In the genomic region with DNA sequence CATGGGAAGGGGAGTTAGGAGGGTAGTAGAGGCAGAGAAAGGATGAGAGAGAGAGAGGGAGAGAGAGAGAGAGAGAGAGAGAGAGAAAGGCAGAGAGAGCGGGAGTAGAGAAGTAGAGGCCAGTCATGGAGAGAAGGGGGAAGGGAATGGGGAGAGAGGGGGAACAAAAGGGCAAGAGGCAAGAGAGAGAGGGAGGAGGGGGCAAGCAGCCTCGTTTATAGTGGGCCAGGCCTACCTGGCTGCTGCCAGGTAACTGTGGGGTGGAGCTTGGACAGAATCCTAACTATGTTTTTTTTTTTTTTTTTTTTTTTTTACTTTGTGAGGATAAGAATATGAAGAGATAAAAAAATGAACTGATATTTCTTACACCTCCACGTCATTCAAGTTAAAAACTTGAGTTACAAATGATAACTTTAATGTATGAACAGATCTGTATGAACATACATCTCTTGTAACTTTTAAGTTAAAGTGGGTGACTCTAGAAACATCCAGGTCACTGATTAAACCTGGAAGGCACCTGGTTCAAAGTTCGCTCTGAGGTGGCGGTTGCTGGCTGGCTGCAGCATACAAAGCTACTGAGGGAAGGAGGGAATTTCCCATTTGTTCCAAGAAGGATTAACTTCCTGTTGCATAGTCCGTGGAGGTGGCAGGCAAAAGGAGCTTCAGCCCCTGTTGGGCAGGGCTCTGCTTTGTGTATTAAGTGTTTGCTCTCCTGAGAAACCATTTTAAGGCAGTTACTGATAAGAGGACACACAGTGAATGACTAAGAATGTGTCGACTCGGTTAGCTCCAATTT, we compare ENCODE assay signal across 17 mouse cellular contexts. TPM values are rescaled to one million over a fixed set of nuclear protein-coding genes. Genes with fewer than 3 reads are reported as not detected.
DNase-seq lines count a peak whose midpoint lies in the region; ATAC-seq and TF ChIP-seq lines count a peak whose summit lies in the region.
"Had no signal": no experiment of that assay in that cellular context is flagged by ENCODE, and none has a peak within 500 bp of the region (broad histone marks: within the 10 kb centered on the region; RNA-seq: fewer than 3 reads in every experiment).

No protein-coding gene starts in this region.

- no peaks in the 10 kb centered on the region for H3K36me3 ChIP-seq in lung, embryonic 15.5 days
- H3K36me3 ChIP-seq in kidney, adult 2 months (ENCODE audit: control insufficient read depth, insufficient read depth, low read length), result no peaks in the 10 kb centered on the region; the same call in 1 of the 2 replicates
- no peaks in the 10 kb centered on the region for H3K36me3 ChIP-seq in stomach, postnatal 0 days (ENCODE audit: control insufficient read depth, insufficient read depth, low read length)
- no peaks in the 10 kb centered on the region for H3K36me3 ChIP-seq in hindbrain, embryonic 16.5 days (ENCODE audit: control insufficient read depth, insufficient read depth, low read length)
- H3K36me3 ChIP-seq: embryonic facial prominence, embryonic 13.5 days; hindbrain, embryonic 15.5 days had no signal

- no peak for TF ChIP-seq CTCF in lung, adult 2 months (IDR thresholded peaks at IDR 0.05; ENCODE audit: insufficient read depth, low read length)
- no peak for TF ChIP-seq CTCF in kidney, adult 2 months (conservative IDR thresholded peaks at IDR 0.05; ENCODE audit: insufficient read depth, insufficient read length, low read depth, low read length)
- no peak for TF ChIP-seq CTCF in stomach, postnatal 0 days (IDR thresholded peaks at IDR 0.05; ENCODE audit: low read depth)

- TF ChIP-seq EP300 in stomach, postnatal 0 days (optimal IDR thresholded peaks at IDR 0.05), result no peak

- H3K27me3 ChIP-seq in lung, embryonic 15.5 days, result no peaks in the 10 kb centered on the region
- no peaks in the 10 kb centered on the region for H3K27me3 ChIP-seq in kidney, adult 2 months (replicated peaks; ENCODE audit: control insufficient read depth, insufficient read depth, low read length)
- H3K27me3 ChIP-seq in stomach, postnatal 0 days (ENCODE audit: control insufficient read depth, insufficient read depth, low read length), result no peaks in the 10 kb centered on the region
- no peaks in the 10 kb centered on the region for H3K27me3 ChIP-seq in hindbrain, embryonic 16.5 days (replicated peaks; ENCODE audit: control insufficient read depth, insufficient read depth, low read length)
- H3K27me3 ChIP-seq: embryonic facial prominence, embryonic 13.5 days; hindbrain, embryonic 15.5 days had no signal

- DNase-seq in lung, adult 2 months, result no peak
- peak; percentile 93 for DNase-seq in kidney, adult 2 months
- peak; percentile 79 to 89 for DNase-seq in kidney, postnatal 36 days
- DNase-seq in stomach, postnatal 0 days (ENCODE audit: low spot score), result peak; percentile 83
- no peak for DNase-seq in left cerebral cortex, postnatal 36 days (ENCODE audit: low spot score in 2 of 2)
- DNase-seq in frontal cortex, adult 2 months (ENCODE audit: extremely low spot score in 1 of 2, low spot score in 1 of 2), result no peak
- DNase-seq: B cell, adult 2 months; cerebellum, postnatal 36 days; heart, adult 18-20 months; left cerebral cortex, postnatal 4 days; midbrain, embryonic 14.5 days; right cerebral cortex, postnatal 4 days had no signal

- whole genome bisulfite sequencing in lung, embryonic 15.5 days, result 32% methylated on average over 8 of the region's 8 CpGs
- 40% methylated on average over 8 of the region's 8 CpGs for WGBS in lung, adult 2 months
- 22% methylated on average over 8 of the region's 8 CpGs for WGBS in kidney, adult 2 months
- 29% methylated on average over 8 of the region's 8 CpGs for WGBS in stomach, postnatal 0 days
- 57% methylated on average over 8 of the region's 8 CpGs for WGBS in hindbrain, embryonic 16.5 days

- ATAC-seq in lung, embryonic 15.5 days (ENCODE audit: borderline replicate concordance, extremely low read depth, low FRiP score, low TSS enrichment), result no peak
- ATAC-seq in stomach, postnatal 0 days (ENCODE audit: low FRiP score, low TSS enrichment), result peak; percentile 95
- no peak for ATAC-seq in hindbrain, embryonic 16.5 days

- peak overlapping the region; percentile 25; the same call in 1 of the 2 replicates for H3K27ac ChIP-seq in lung, embryonic 15.5 days
- H3K27ac ChIP-seq in kidney, adult 2 months (ENCODE audit: insufficient read depth, low read depth, low read length), result peak overlapping the region; percentile 86
- H3K27ac ChIP-seq in stomach, postnatal 0 days (replicated peaks), result peak overlapping the region; percentile 81
- no peak overlapping the region for H3K27ac ChIP-seq in hindbrain, embryonic 16.5 days (ENCODE audit: low read depth, low read length)
- H3K27ac ChIP-seq: embryonic facial prominence, embryonic 13.5 days; hindbrain, embryonic 15.5 days had no signal

- no peaks in the 10 kb centered on the region for H3K4me1 ChIP-seq in lung, embryonic 15.5 days
- no peaks in the 10 kb centered on the region for H3K4me1 ChIP-seq in lung, adult 2 months (ENCODE audit: control insufficient read depth, insufficient read depth, low read length)
- peaks cover 20% of the 10 kb centered on the region; the same call in 1 of the 2 replicates for H3K4me1 ChIP-seq in kidney, adult 2 months (ENCODE audit: control insufficient read depth, insufficient read depth, low read length)
- H3K4me1 ChIP-seq in stomach, postnatal 0 days (replicated peaks; ENCODE audit: control insufficient read depth, insufficient read depth), result no peaks in the 10 kb centered on the region
- no peaks in the 10 kb centered on the region for H3K4me1 ChIP-seq in hindbrain, embryonic 16.5 days (ENCODE audit: control insufficient read depth, insufficient read depth, low read depth, low read length)
- H3K4me1 ChIP-seq: embryonic facial prominence, embryonic 13.5 days; hindbrain, embryonic 15.5 days had no signal

- no peak overlapping the region for H3K4me2 ChIP-seq in lung, embryonic 15.5 days
- no peak overlapping the region for H3K4me2 ChIP-seq in stomach, postnatal 0 days (replicated peaks; ENCODE audit: low read depth)
- no peak overlapping the region for H3K4me2 ChIP-seq in hindbrain, embryonic 16.5 days (ENCODE audit: low read length)
- H3K4me2 ChIP-seq: embryonic facial prominence, embryonic 13.5 days; hindbrain, embryonic 15.5 days had no signal

- intact Hi-C loops in left cerebral cortex, postnatal 36 days (cut with DNase I), result no loop called here

- TF ChIP-seq POLR2A in lung, adult 2 months (IDR thresholded peaks at IDR 0.05; ENCODE audit: borderline replicate concordance, extremely low read depth, low read depth, low read length), result no peak
- TF ChIP-seq POLR2A in kidney, adult 2 months (IDR thresholded peaks at IDR 0.05; ENCODE audit: low read depth, low read length), result no peak

- no peak overlapping the region for H3K4me3 ChIP-seq in lung, embryonic 15.5 days
- H3K4me3 ChIP-seq in lung, adult 2 months (replicated peaks; ENCODE audit: extremely low read depth, low read depth, low read length), result no peak overlapping the region
- H3K4me3 ChIP-seq in kidney, adult 2 months (ENCODE audit: insufficient read depth, low read depth, low read length), result no peak overlapping the region
- H3K4me3 ChIP-seq in stomach, postnatal 0 days (ENCODE audit: low read depth, low read length), result no peak overlapping the region
- no peak overlapping the region for H3K4me3 ChIP-seq in hindbrain, embryonic 16.5 days (ENCODE audit: low read length)
- H3K4me3 ChIP-seq: embryonic facial prominence, embryonic 13.5 days; hindbrain, embryonic 15.5 days had no signal

- H3K9ac ChIP-seq in lung, embryonic 15.5 days, result no peak overlapping the region
- no peak overlapping the region for H3K9ac ChIP-seq in stomach, postnatal 0 days (ENCODE audit: low read length)
- no peak overlapping the region for H3K9ac ChIP-seq in hindbrain, embryonic 16.5 days (ENCODE audit: low read depth, low read length)
- H3K9ac ChIP-seq: embryonic facial prominence, embryonic 13.5 days; hindbrain, embryonic 15.5 days had no signal

- no peaks in the 10 kb centered on the region for H3K9me3 ChIP-seq in lung, embryonic 15.5 days
- H3K9me3 ChIP-seq in stomach, postnatal 0 days (ENCODE audit: control insufficient read depth, low read length), result no peaks in the 10 kb centered on the region
- H3K9me3 ChIP-seq in hindbrain, embryonic 16.5 days (ENCODE audit: control insufficient read depth, low read length), result no peaks in the 10 kb centered on the region
- H3K9me3 ChIP-seq: embryonic facial prominence, embryonic 13.5 days; hindbrain, embryonic 15.5 days had no signal

RNA-seq across cellular contexts. Expression of a gene that starts 22.2 kb away (rescaled TPM):
- polyA plus RNA-seq in lung, embryonic 15.5 days (2015; fragmentation: Nextera tagmentation; extraction: Ambion mirVana), result 5.3 and 5.7 TPM in 2 replicates
- polyA plus RNA-seq in lung, adult 2 months (2012; rRNA removed), result 1.6 TPM in 2 replicates
- polyA plus RNA-seq in kidney, adult 2 months (2012; rRNA removed), result 13.7 and 17.6 TPM in 2 replicates
- 56.4 and 62.8 TPM in 2 replicates for polyA plus RNA-seq in stomach, postnatal 0 days (2015; fragmentation: Nextera tagmentation; extraction: Ambion mirVana)
- 1 to 10 TPM in 1 of 2 experiments, under 1 TPM in 1; 0.84 to 1.7 TPM for total RNA-seq in left cerebral cortex, postnatal 36 days (2021)
- 0.04 and 0.41 TPM in 2 replicates for polyA plus RNA-seq in hindbrain, embryonic 16.5 days (2015; fragmentation: Nextera tagmentation; extraction: Ambion mirVana)
- 0.04 TPM in 1 of 2 replicates, not detected in the other for polyA plus RNA-seq in frontal cortex, adult 2 months (2012; rRNA removed)
- total RNA-seq: heart, adult 18-20 months; left cerebral cortex, postnatal 4 days had no signal
- polyA plus RNA-seq: midbrain, embryonic 14.5 days; testis, adult 2 months had no signal

RNA-seq across cellular contexts. Expression of a gene that starts 42.8 kb away (rescaled TPM):
- 5.1 and 6.8 TPM in 2 replicates for polyA plus RNA-seq in lung, embryonic 15.5 days (2015; fragmentation: Nextera tagmentation; extraction: Ambion mirVana)
- 30.2 and 38.2 TPM in 2 replicates for polyA plus RNA-seq in lung, adult 2 months (2012; rRNA removed)
- polyA plus RNA-seq in kidney, adult 2 months (2012; rRNA removed), result 0.79 and 0.86 TPM in 2 replicates
- 5.9 and 8.5 TPM in 2 replicates for polyA plus RNA-seq in stomach, postnatal 0 days (2015; fragmentation: Nextera tagmentation; extraction: Ambion mirVana)
- total RNA-seq in left cerebral cortex, postnatal 36 days (2021), result under 1 TPM; 0.18 to 0.20 TPM
- polyA plus RNA-seq in hindbrain, embryonic 16.5 days (2015; fragmentation: Nextera tagmentation; extraction: Ambion mirVana), result 0.71 and 0.79 TPM in 2 replicates
- 0.12 and 0.19 TPM in 2 replicates for polyA plus RNA-seq in frontal cortex, adult 2 months (2012; rRNA removed)

Comparison
In these comparisons a context has a peak if more than half of its experiments do, and no peak if none do; other contexts are left out.
1. DNase-seq: peak in kidney, adult 2 months (single experiment), kidney, postnatal 36 days (2 of 2) and stomach, postnatal 0 days (single experiment); none in lung, adult 2 months (single experiment), left cerebral cortex, postnatal 36 days (0 of 2) and frontal cortex, adult 2 months (0 of 2).